Mouse (Mus musculus) bone marrow, adult 2 months (tissue): ENCODE measurements around the gene Eaf2.

Experiments
- CTCF ChIP-seq: fragments of 200-500 bp; IDR thresholded peaks from 2 replicates; pipeline ENCODE4 v1.5.1; 2011; ENCODE audit warnings: low read length, control low read depth; ENCODE audit not compliant: control insufficient read depth, insufficient read depth
- POLR2A ChIP-seq: fragments of 200-500 bp; IDR thresholded peaks from 2 replicates; pipeline ENCODE4 v1.6.1; 2011; ENCODE audit warnings: low read depth, mild to moderate bottlenecking, control low read depth, low read length, borderline replicate concordance; ENCODE audit not compliant: control insufficient read depth

- TF ChIP-seq POLR2A (no peak), CTCF (no peak)
Observed at GRCm38 (mm10) chr16:36924312-36924711, 49.5 kb upstream of the Eaf2 start.
